Mouse (Mus musculus): ENCODE results near the gene Lyrm1. TPM values are rescaled to one million over a fixed set of nuclear protein-coding genes. Genes with fewer than 3 reads are reported as not detected.

The Lyrm1 gene
- polyA plus RNA-seq, 1 experiment from 2014 or later: 9.5 TPM

DNA sequence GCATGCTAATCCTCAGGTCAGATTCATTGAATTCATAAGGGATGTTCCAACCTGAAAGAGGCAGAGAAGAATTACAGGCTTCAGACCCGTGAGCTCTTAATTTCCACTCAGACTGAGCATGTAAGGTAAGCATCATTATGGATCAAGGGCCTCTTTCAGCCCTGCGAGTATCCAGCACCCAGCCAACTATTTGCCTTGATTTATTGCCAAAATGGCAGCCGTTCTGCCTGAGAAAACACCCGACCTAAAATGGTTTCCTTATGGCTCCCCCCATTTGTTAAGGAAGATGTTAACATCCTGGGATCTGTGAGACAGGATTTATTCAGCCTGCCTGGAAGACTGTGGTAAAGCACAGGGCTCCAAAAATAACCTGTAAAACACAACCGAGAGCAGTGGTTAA is 41.4 kb downstream of the Lyrm1 start:
- no peak overlapping the region for H3K4me3 ChIP-seq (replicated peaks)
- H3K27ac ChIP-seq: no peak overlapping the region
- no peak for ATAC-seq
- no peaks in the 10 kb centered on the region for H3K36me3 ChIP-seq
- H3K9me3 ChIP-seq: no peaks in the 10 kb centered on the region
- WGBS: 55% methylated on average over 5 of the region's 5 CpGs
- H3K9ac ChIP-seq: no peak overlapping the region
- H3K4me1 ChIP-seq (replicated peaks): no peaks in the 10 kb centered on the region
- no peak overlapping the region for H3K4me2 ChIP-seq (replicated peaks)
- no peaks in the 10 kb centered on the region for H3K27me3 ChIP-seq (replicated peaks)

DNA sequence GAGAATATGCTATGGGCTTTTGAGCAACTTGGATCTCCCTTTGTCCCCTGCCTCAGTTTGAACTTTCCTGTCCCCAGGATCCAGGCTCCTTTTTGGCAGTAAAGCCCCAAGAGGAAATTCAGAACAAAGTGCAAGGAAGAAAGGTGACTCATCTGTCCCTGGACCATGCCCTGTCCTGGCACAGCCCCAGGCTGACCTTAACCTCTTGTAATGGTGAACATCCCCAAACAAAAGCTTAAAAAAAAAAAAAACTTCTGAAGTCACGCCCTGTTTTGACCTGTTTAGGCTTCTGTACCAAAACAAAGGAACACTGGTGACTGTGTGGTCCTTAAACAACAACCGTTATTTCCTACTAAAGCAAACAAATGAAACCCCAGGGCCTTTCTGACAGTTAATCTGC is 45.9 kb downstream of the Lyrm1 start:
- Histone ChIP-seq H3K36me3 (no peaks in the 10 kb centered on the region), H3K9me3 (no peaks in the 10 kb centered on the region), H3K4me3 (replicated peaks) (no peak overlapping the region), H3K4me2 (replicated peaks) (no peak overlapping the region), H3K27me3 (replicated peaks) (no peaks in the 10 kb centered on the region), H3K27ac (no peak overlapping the region), H3K9ac (no peak overlapping the region), H3K4me1 (replicated peaks) (no peaks in the 10 kb centered on the region)
- 55% methylated on average over 2 of the region's 2 CpGs for WGBS
- no peak for ATAC-seq

- Histone ChIP-seq H3K4me2 (replicated peaks) (no peak overlapping the region), H3K4me1 (replicated peaks) (no peaks in the 10 kb centered on the region), H3K9me3 (no peaks in the 10 kb centered on the region), H3K27ac (no peak overlapping the region), H3K36me3 (no peaks in the 10 kb centered on the region), H3K9ac (no peak overlapping the region), H3K27me3 (replicated peaks) (no peaks in the 10 kb centered on the region), H3K4me3 (replicated peaks) (no peak overlapping the region)
- WGBS: 52% methylated on average over 1 of the region's 1 CpGs
- ATAC-seq: peak; percentile 47; the same call in 1 of the 2 replicates
These were observed 58.4 kb downstream of the Lyrm1 start for GRCm38 (mm10) chr7:119954047-119954446.

DNA sequence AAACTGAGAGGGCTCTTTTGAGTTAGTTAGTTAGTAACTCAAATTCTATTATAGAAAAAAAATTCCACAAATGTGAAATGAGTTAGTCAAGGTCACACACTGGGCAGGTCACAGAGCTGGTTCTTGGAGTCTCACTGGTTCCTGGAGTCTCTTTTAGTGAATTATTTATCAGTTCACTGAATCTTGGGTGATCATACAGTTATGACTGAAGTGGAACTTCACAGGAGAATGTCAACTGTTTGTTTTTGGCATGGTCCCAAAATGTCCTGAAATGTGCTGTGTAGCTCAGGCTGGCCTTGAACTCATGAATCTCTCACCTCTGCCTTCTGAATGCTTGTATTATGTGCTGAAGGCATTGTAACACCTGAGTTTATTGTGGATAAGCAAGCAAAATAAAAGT is 61.8 kb downstream of the Lyrm1 start:
- Histone ChIP-seq H3K4me3 (replicated peaks) (no peak overlapping the region), H3K4me1 (replicated peaks) (no peaks in the 10 kb centered on the region), H3K27me3 (replicated peaks) (no peaks in the 10 kb centered on the region), H3K4me2 (replicated peaks) (no peak overlapping the region), H3K36me3 (no peaks in the 10 kb centered on the region), H3K9me3 (no peaks in the 10 kb centered on the region), H3K27ac (no peak overlapping the region), H3K9ac (no peak overlapping the region)
- ATAC-seq: no peak

- Histone ChIP-seq H3K4me3 (replicated peaks) (no peak overlapping the region), H3K9ac (no peak overlapping the region), H3K27ac (no peak overlapping the region), H3K27me3 (replicated peaks) (no peaks in the 10 kb centered on the region), H3K9me3 (no peaks in the 10 kb centered on the region), H3K36me3 (no peaks in the 10 kb centered on the region), H3K4me1 (replicated peaks) (no peaks in the 10 kb centered on the region), H3K4me2 (replicated peaks) (no peak overlapping the region)
- WGBS: 66% methylated on average over 4 of the region's 4 CpGs
- ATAC-seq: no peak
These were observed 63.4 kb downstream of the Lyrm1 start for GRCm38 (mm10) chr7:119959091-119959490.

DNA sequence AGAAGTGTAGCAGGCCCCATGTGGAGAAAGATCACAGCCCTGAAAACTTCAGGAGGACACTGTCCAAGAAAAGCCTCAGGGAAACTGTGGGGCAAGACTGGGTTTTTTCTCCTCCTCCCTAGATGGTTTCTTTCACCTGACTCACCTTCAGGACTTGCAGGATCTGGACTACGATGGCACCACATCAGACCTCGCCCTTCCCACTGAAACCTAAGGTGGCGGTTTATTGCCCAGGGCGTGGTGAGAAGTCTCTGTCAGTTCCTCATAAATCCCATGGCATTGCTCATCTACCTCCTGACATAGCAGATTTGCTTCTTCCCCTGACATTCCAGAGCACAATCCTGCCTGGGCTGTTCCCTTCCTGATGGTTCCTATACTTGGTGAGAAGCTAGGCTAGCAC is 63.8 kb downstream of the Lyrm1 start:
- no peak overlapping the region for H3K4me2 ChIP-seq (replicated peaks)
- WGBS: 52% methylated on average over 4 of the region's 4 CpGs
- H3K4me3 ChIP-seq (replicated peaks): no peak overlapping the region
- no peaks in the 10 kb centered on the region for H3K4me1 ChIP-seq (replicated peaks)
- no peak overlapping the region for H3K27ac ChIP-seq
- H3K9ac ChIP-seq: no peak overlapping the region
- H3K9me3 ChIP-seq: no peaks in the 10 kb centered on the region
- no peaks in the 10 kb centered on the region for H3K27me3 ChIP-seq (replicated peaks)
- peak; percentile 87 for ATAC-seq
- no peaks in the 10 kb centered on the region for H3K36me3 ChIP-seq

- H3K9me3 ChIP-seq: no peaks in the 10 kb centered on the region
- H3K36me3 ChIP-seq: no peaks in the 10 kb centered on the region
- H3K4me1 ChIP-seq (replicated peaks): no peaks in the 10 kb centered on the region
- H3K9ac ChIP-seq: no peak overlapping the region
- 74% methylated on average over 6 of the region's 6 CpGs for WGBS
- no peak overlapping the region for H3K4me2 ChIP-seq (replicated peaks)
- H3K27ac ChIP-seq: no peak overlapping the region
- H3K4me3 ChIP-seq (replicated peaks): no peak overlapping the region
- H3K27me3 ChIP-seq (replicated peaks): no peaks in the 10 kb centered on the region
- peak; percentile 7; the same call in 1 of the 2 replicates for ATAC-seq
These were observed 64.3 kb downstream of the Lyrm1 start for GRCm38 (mm10) chr7:119960006-119960405.

DNA sequence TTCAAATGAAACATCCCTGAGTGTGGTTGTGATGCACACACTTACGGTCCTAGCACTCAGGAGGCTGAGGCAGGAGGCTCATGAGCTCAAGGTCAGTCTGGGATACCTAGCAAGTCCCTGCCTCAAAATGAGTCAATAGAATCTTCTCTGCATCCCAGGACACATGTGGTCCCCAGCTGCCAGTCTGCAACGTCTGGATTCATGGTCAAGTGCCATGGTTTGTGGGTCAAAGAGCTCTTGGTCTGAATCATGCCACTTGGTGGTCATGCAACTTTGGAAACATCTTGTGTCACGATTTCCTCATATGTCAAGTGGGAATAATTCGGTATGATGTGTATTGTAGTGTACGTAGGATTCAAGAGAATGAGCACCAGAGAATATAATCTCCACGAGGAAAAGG is 64.9 kb downstream of the Lyrm1 start:
- no peak overlapping the region for H3K27ac ChIP-seq
- no peak overlapping the region for H3K4me3 ChIP-seq (replicated peaks)
- ATAC-seq: no peak
- no peak overlapping the region for H3K9ac ChIP-seq
- H3K27me3 ChIP-seq (replicated peaks): no peaks in the 10 kb centered on the region
- H3K36me3 ChIP-seq: no peaks in the 10 kb centered on the region
- H3K4me2 ChIP-seq (replicated peaks): no peak overlapping the region
- WGBS: 80% methylated on average over 6 of the region's 6 CpGs
- H3K9me3 ChIP-seq: no peaks in the 10 kb centered on the region
- no peaks in the 10 kb centered on the region for H3K4me1 ChIP-seq (replicated peaks)

- 51% methylated on average over 2 of the region's 2 CpGs for whole genome bisulfite sequencing
- Histone ChIP-seq H3K4me3 (replicated peaks) (no peak overlapping the region), H3K4me2 (replicated peaks) (no peak overlapping the region), H3K36me3 (no peaks in the 10 kb centered on the region), H3K27ac (no peak overlapping the region), H3K27me3 (replicated peaks) (no peaks in the 10 kb centered on the region), H3K9ac (no peak overlapping the region), H3K4me1 (replicated peaks) (no peaks in the 10 kb centered on the region), H3K9me3 (no peaks in the 10 kb centered on the region)
- no peak for ATAC-seq
These were observed 65.4 kb downstream of the Lyrm1 start for GRCm38 (mm10) chr7:119961107-119961506.

DNA sequence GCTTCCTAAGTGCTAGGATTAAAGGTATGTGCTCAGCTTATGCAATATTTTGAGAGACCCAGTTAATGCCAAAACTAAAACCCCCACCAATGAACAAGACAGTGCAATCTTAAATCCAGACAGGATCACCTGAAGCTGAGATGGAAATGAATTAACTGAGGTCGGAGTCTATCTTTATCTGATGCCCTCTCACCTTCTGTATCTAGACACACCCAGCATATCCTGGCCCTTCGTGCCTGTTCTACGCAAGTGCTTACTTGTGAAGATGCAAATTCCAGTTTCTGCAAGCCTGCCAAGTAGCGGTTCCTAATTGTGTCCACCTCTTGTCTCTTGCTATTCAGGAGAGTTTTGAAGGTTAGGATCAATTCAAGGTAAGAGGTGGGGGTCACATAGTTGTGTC is 69.5 kb downstream of the Lyrm1 start:
- H3K27me3 ChIP-seq (replicated peaks): no peaks in the 10 kb centered on the region
- H3K9ac ChIP-seq: no peak overlapping the region
- H3K27ac ChIP-seq: no peak overlapping the region
- no peaks in the 10 kb centered on the region for H3K36me3 ChIP-seq
- H3K4me2 ChIP-seq (replicated peaks): no peak overlapping the region
- ATAC-seq: no peak
- H3K9me3 ChIP-seq: no peaks in the 10 kb centered on the region
- no peak overlapping the region for H3K4me3 ChIP-seq (replicated peaks)
- H3K4me1 ChIP-seq (replicated peaks): no peaks in the 10 kb centered on the region
- 72% methylated on average over 4 of the region's 4 CpGs for whole genome bisulfite sequencing

GRCm38 (mm10) chr7:119965651-119966395 is 70.2 kb downstream of the Lyrm1 start:
- 79% methylated on average over 9 of the region's 9 CpGs for WGBS
- H3K9ac ChIP-seq: no peak overlapping the region
- H3K9me3 ChIP-seq: no peaks in the 10 kb centered on the region
- H3K4me1 ChIP-seq (replicated peaks): no peaks in the 10 kb centered on the region
- no peaks in the 10 kb centered on the region for H3K27me3 ChIP-seq (replicated peaks)
- no peak for ATAC-seq
- no peak overlapping the region for H3K4me2 ChIP-seq (replicated peaks)
- no peak overlapping the region for H3K4me3 ChIP-seq (replicated peaks)
- H3K36me3 ChIP-seq: no peaks in the 10 kb centered on the region
- H3K27ac ChIP-seq: no peak overlapping the region

GRCm38 (mm10) chr7:119969320-119969719 is 73.7 kb downstream of the Lyrm1 start:
- H3K36me3 ChIP-seq: no peaks in the 10 kb centered on the region
- ATAC-seq: no peak
- no peak overlapping the region for H3K27ac ChIP-seq
- H3K9me3 ChIP-seq: no peaks in the 10 kb centered on the region
- no peak overlapping the region for H3K9ac ChIP-seq
- no peaks in the 10 kb centered on the region for H3K27me3 ChIP-seq (replicated peaks)
- WGBS: 72% methylated on average over 2 of the region's 2 CpGs
- H3K4me1 ChIP-seq (replicated peaks): no peaks in the 10 kb centered on the region
- H3K4me3 ChIP-seq (replicated peaks): no peak overlapping the region
- no peak overlapping the region for H3K4me2 ChIP-seq (replicated peaks)

GRCm38 (mm10) chr7:119974214-119974613 is 78.6 kb downstream of the Lyrm1 start:
- H3K36me3 ChIP-seq: no peaks in the 10 kb centered on the region
- H3K4me3 ChIP-seq (replicated peaks): no peak overlapping the region
- no peaks in the 10 kb centered on the region for H3K27me3 ChIP-seq (replicated peaks)
- H3K4me1 ChIP-seq (replicated peaks): no peaks in the 10 kb centered on the region
- no peak overlapping the region for H3K27ac ChIP-seq
- ATAC-seq: no peak
- H3K9me3 ChIP-seq: no peaks in the 10 kb centered on the region
- WGBS: 84% methylated on average over 5 of the region's 5 CpGs
- H3K4me2 ChIP-seq (replicated peaks): no peak overlapping the region
- H3K9ac ChIP-seq: no peak overlapping the region

Measured in intestine, embryonic 15.5 days (tissue).